18 mouse cellular contexts compared by ENCODE assay signal in the genomic region with DNA sequence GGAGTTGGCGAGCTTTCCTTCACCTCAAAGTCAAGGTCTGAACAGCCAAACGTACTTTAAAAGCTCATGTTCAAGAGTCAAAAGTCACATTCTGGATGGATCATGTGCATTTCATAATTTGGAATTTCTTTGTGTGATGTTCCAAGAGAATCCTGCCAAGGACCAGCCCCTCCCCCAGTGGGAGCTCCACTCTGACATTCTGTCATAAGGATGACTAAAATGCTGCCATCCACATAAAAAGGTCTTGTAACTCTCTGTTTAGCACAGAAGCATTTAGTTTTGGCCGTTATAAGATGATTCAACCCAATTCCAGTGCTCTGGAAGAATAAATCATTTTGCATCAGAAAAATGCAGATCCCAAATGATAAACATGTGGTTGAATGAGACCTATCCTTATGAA. TPM values are rescaled to one million over a fixed set of nuclear protein-coding genes. Genes with fewer than 3 reads are reported as not detected.
DNase-seq lines count a peak whose midpoint lies in the region; ATAC-seq and TF ChIP-seq lines count a peak whose summit lies in the region.
"Had no signal": no experiment of that assay in that cellular context is flagged by ENCODE, and none has a peak within 500 bp of the region (broad histone marks: within the 10 kb centered on the region; RNA-seq: fewer than 3 reads in every experiment).

No protein-coding gene starts in this region.

- H3K4me1 ChIP-seq in lung, embryonic 14.5 days (ENCODE audit: insufficient read depth) = no peaks in the 10 kb centered on the region
- H3K4me1 ChIP-seq in lung, adult 2 months (ENCODE audit: control insufficient read depth, insufficient read depth, low read length) = no peaks in the 10 kb centered on the region
- H3K4me1 ChIP-seq: forebrain, embryonic 15.5 days; heart, embryonic 15.5 days; neural tube, embryonic 13.5 days had no signal

- no peak for TF ChIP-seq POLR2A in lung, adult 2 months (IDR thresholded peaks at IDR 0.05; ENCODE audit: borderline replicate concordance, extremely low read depth, low read depth, low read length)

- H3K4me2 ChIP-seq in lung, embryonic 14.5 days = no peak overlapping the region
- H3K4me2 ChIP-seq: forebrain, embryonic 15.5 days; heart, embryonic 15.5 days; midbrain, embryonic 11.5 days; neural tube, embryonic 13.5 days had no signal

- no peaks in the 10 kb centered on the region for H3K27me3 ChIP-seq in lung, embryonic 14.5 days (ENCODE audit: insufficient read depth, low read length)
- H3K27me3 ChIP-seq: forebrain, embryonic 15.5 days; heart, embryonic 15.5 days; neural tube, embryonic 13.5 days had no signal

- intact Hi-C loops in gastrocnemius, postnatal 14 days (cut with DNase I; ENCODE audit: low total_unique reads) = no loop called here

- no peaks in the 10 kb centered on the region for H3K9me3 ChIP-seq in lung, embryonic 14.5 days (ENCODE audit: low read depth, low read length)
- H3K9me3 ChIP-seq: forebrain, embryonic 15.5 days; heart, embryonic 15.5 days; neural tube, embryonic 13.5 days had no signal

- no peak overlapping the region for H3K4me3 ChIP-seq in lung, embryonic 14.5 days (ENCODE audit: low read depth, low read length)
- H3K4me3 ChIP-seq in lung, adult 2 months (replicated peaks; ENCODE audit: extremely low read depth, low read depth, low read length) = no peak overlapping the region
- H3K4me3 ChIP-seq: forebrain, embryonic 15.5 days; heart, adult 2 months; heart, embryonic 15.5 days; neural tube, embryonic 13.5 days had no signal

- H3K9ac ChIP-seq in lung, embryonic 14.5 days = no peak overlapping the region
- H3K9ac ChIP-seq: forebrain, embryonic 15.5 days; heart, embryonic 15.5 days; neural tube, embryonic 13.5 days had no signal

- H3K36me3 ChIP-seq in lung, embryonic 14.5 days (ENCODE audit: insufficient read depth) = no peaks in the 10 kb centered on the region
- H3K36me3 ChIP-seq: forebrain, embryonic 15.5 days; heart, embryonic 15.5 days; neural tube, embryonic 13.5 days had no signal

- DNase-seq in cerebellum, postnatal 10 days = peak; percentile 37 to 44
- DNase-seq in cerebellum, adult 8-10 months = no peak
- peak; percentile 20 for DNase-seq in lung, embryonic 14.5 days
- DNase-seq in lung, adult 2 months = no peak
- DNase-seq in gastrocnemius, postnatal 14 days = peak; percentile 36
- no peak for DNase-seq in Muller cell, postnatal 12 days (ENCODE audit: inconsistent ontology term)
- DNase-seq in right cerebral cortex, postnatal 14 days = no peak
- DNase-seq: cerebellum, adult 9-10 months; heart, adult 2 months; kidney, adult 18-20 months; right cerebral cortex, postnatal 25 days; thymus, postnatal 25 days had no signal

- TF ChIP-seq CTCF in lung, embryonic 14.5 days (IDR thresholded peaks at IDR 0.05; ENCODE audit: low read depth) = no peak
- TF ChIP-seq CTCF in lung, adult 2 months (IDR thresholded peaks at IDR 0.05; ENCODE audit: insufficient read depth, low read length) = no peak

- ATAC-seq in lung, embryonic 14.5 days (ENCODE audit: insufficient read depth) = no peak
- ATAC-seq: forebrain, embryonic 15.5 days had no signal

- 67% methylated on average over 3 of the region's 3 CpGs for WGBS in lung, embryonic 14.5 days
- WGBS in lung, adult 2 months = 76% methylated on average over 3 of the region's 3 CpGs

- H3K27ac ChIP-seq in lung, embryonic 14.5 days (ENCODE audit: low read depth) = no peak overlapping the region
- H3K27ac ChIP-seq: forebrain, embryonic 15.5 days; heart, adult 2 months; heart, embryonic 15.5 days; macrophage; neural tube, embryonic 13.5 days; stomach, postnatal 0 days had no signal

RNA-seq across cellular contexts. Expression of gene Igsf10, which starts 10.0 kb away (rescaled TPM):
- 9.9 and 10.3 TPM in 2 replicates for polyA plus RNA-seq in lung, embryonic 14.5 days (2014; fragmentation: Nextera tagmentation; extraction: Ambion mirVana)
- 2.4 and 3.5 TPM in 2 replicates for polyA plus RNA-seq in lung, adult 2 months (2012; rRNA removed)
- total RNA-seq in gastrocnemius, postnatal 14 days (2021) = 10 to 100 TPM; 14.4 to 26.0 TPM

Comparison
In these comparisons a context has a peak if more than half of its experiments do, and no peak if none do; other contexts are left out.
1. DNase-seq: peak in cerebellum, postnatal 10 days (2 of 2), lung, embryonic 14.5 days (single experiment) and gastrocnemius, postnatal 14 days (single experiment); none in cerebellum, adult 8-10 months (single experiment), lung, adult 2 months (single experiment), Muller cell, postnatal 12 days (single experiment) and right cerebral cortex, postnatal 14 days (single experiment).